Mouse (Mus musculus) hindbrain, embryonic 15.5 days (tissue): ENCODE results near the gene Sppl2c. TPM values are rescaled to one million over a fixed set of nuclear protein-coding genes. Genes with fewer than 3 reads are reported as not detected.
A peak's percentile ranks its signal among the peaks of the same experiment; 100 is the strongest.

Source experiments
- ATAC-seq: fragments of 200-750 bp; cut with Nextera tagmentation; 2 replicates; pipeline ENCODE4 v1.8.0; 2017; ENCODE audit warnings: low read depth, moderate number of reproducible peaks, moderate TSS enrichment; ENCODE audit not compliant: low FRiP score
- H3K27ac ChIP-seq: fragments of 300-500 bp; sonication (generic); replicated peaks from 2 replicates; pipeline ENCODE4 v1.5.1; 2015; ENCODE audit warnings: mild to moderate bottlenecking, inconsistent platforms
- H3K27me3 ChIP-seq: fragments of 300-500 bp; sonication (generic); 2 replicates; pipeline ENCODE4 v1.6.1; 2015; ENCODE audit warnings: control low read depth, inconsistent platforms
- H3K36me3 ChIP-seq: fragments of 300-500 bp; sonication (generic); 2 replicates; pipeline ENCODE4 v1.6.1; 2015; ENCODE audit warnings: control low read depth, inconsistent platforms
- H3K4me1 ChIP-seq: fragments of 300-500 bp; sonication (generic); replicated peaks from 2 replicates; pipeline ENCODE4 v1.6.1; 2015; ENCODE audit warnings: control low read depth, inconsistent platforms
- H3K4me2 ChIP-seq: fragments of 300-500 bp; sonication (generic); 2 replicates; pipeline ENCODE4 v1.6.1; 2015; ENCODE audit warnings: moderate library complexity, mild to moderate bottlenecking, inconsistent platforms
- H3K4me3 ChIP-seq: fragments of 300-500 bp; sonication (generic); 2 replicates; pipeline ENCODE4 v1.5.1; 2015; ENCODE audit warnings: mild to moderate bottlenecking, inconsistent platforms
- H3K9ac ChIP-seq: fragments of 300-500 bp; sonication (generic); 2 replicates; pipeline ENCODE4 v1.6.1; 2015; ENCODE audit warnings: inconsistent platforms
- H3K9me3 ChIP-seq: fragments of 300-500 bp; sonication (generic); 2 replicates; pipeline ENCODE4 v1.6.1; 2016; ENCODE audit warnings: control low read depth, inconsistent platforms
- WGBS: fragments of 180-500 bp; shearing (Covaris S2); methylation state at CpG from one replicate; pipeline ENCODE4 v1.1.7; 2015; 5-methylcytosine and 5-hydroxymethylcytosine counted together
- polyA plus RNA-seq: library from polyadenylated mRNA; unstranded; fragments of >200 nt; fragmentation: Nextera tagmentation; extraction: Ambion mirVana; gene quantifications from 2 replicates; pipeline ENCODE4 v1.2.1, GENCODE M21; 2015

Sppl2c gene
- polyA plus RNA-seq, 1 experiment from 2014 or later: not detected

- peak; percentile 72 for ATAC-seq
- Histone ChIP-seq H3K4me3 (peak overlapping the region; percentile 78), H3K36me3 (no peaks in the 10 kb centered on the region), H3K27me3 (no peaks in the 10 kb centered on the region), H3K4me1 (peaks cover 45% of the 10 kb centered on the region), H3K27ac (peak overlapping the region; percentile 98), H3K4me2 (peak overlapping the region; percentile 60), H3K9ac (peak overlapping the region; percentile 93), H3K9me3 (no peaks in the 10 kb centered on the region)
- under 1% methylated on average over 68 of the region's 72 CpGs for WGBS
Observed at GRCm38 (mm10) chr11:104232141-104233061, 46.3 kb downstream of the Sppl2c start.

- H3K9ac ChIP-seq: peak overlapping the region; percentile 93
- H3K36me3 ChIP-seq: no peaks in the 10 kb centered on the region
- 1% methylated on average over 10 of the region's 10 CpGs for WGBS
- H3K4me1 ChIP-seq: peaks cover 52% of the 10 kb centered on the region
- H3K27me3 ChIP-seq: no peaks in the 10 kb centered on the region
- peak overlapping the region; percentile 60 for H3K4me2 ChIP-seq
- H3K27ac ChIP-seq: peak overlapping the region; percentile 98
- peak overlapping the region; percentile 78 for H3K4me3 ChIP-seq
- no peaks in the 10 kb centered on the region for H3K9me3 ChIP-seq
- ATAC-seq: no peak
Observed at GRCm38 (mm10) chr11:104233101-104233500, 47.0 kb downstream of the Sppl2c start.

- H3K36me3 ChIP-seq: no peaks in the 10 kb centered on the region
- peak overlapping the region; percentile 93 for H3K9ac ChIP-seq
- under 1% methylated on average over 30 of the region's 30 CpGs for WGBS
- H3K27me3 ChIP-seq: no peaks in the 10 kb centered on the region
- H3K9me3 ChIP-seq: no peaks in the 10 kb centered on the region
- ATAC-seq: no peak
- peak overlapping the region; percentile 98 for H3K27ac ChIP-seq
- H3K4me3 ChIP-seq: peak overlapping the region; percentile 78
- H3K4me1 ChIP-seq: peaks cover 58% of the 10 kb centered on the region
- peak overlapping the region; percentile 60 for H3K4me2 ChIP-seq
Observed at GRCm38 (mm10) chr11:104233574-104234206, 47.6 kb downstream of the Sppl2c start.

GRCm38 (mm10) chr11:104234680-104235079 is 48.6 kb downstream of the Sppl2c start:
- no peak for ATAC-seq
- Histone ChIP-seq H3K36me3 (no peaks in the 10 kb centered on the region), H3K4me3 (peak overlapping the region; percentile 78), H3K9me3 (no peaks in the 10 kb centered on the region), H3K27me3 (no peaks in the 10 kb centered on the region), H3K4me2 (peak overlapping the region; percentile 60), H3K4me1 (peaks cover 58% of the 10 kb centered on the region), H3K9ac (peak overlapping the region; percentile 93), H3K27ac (no peak overlapping the region)
- WGBS: 23% methylated on average over 6 of the region's 6 CpGs

- Histone ChIP-seq H3K4me3 (peak overlapping the region; percentile 78), H3K27ac (no peak overlapping the region), H3K4me1 (peaks cover 50% of the 10 kb centered on the region), H3K36me3 (no peaks in the 10 kb centered on the region), H3K9ac (no peak overlapping the region), H3K9me3 (no peaks in the 10 kb centered on the region), H3K27me3 (no peaks in the 10 kb centered on the region), H3K4me2 (peak overlapping the region; percentile 60)
- WGBS: 62% methylated on average over 2 of the region's 2 CpGs
- ATAC-seq: no peak
Observed at GRCm38 (mm10) chr11:104235881-104236280, 49.8 kb downstream of the Sppl2c start.

GRCm38 (mm10) chr11:104237226-104237625 is 51.1 kb downstream of the Sppl2c start:
- Histone ChIP-seq H3K27ac (0 out of 2 replicates have a peak overlapping the region, but pooled peaks have one; percentile 27), H3K9ac (no peak overlapping the region), H3K4me2 (peak overlapping the region; percentile 60), H3K36me3 (no peaks in the 10 kb centered on the region), H3K9me3 (no peaks in the 10 kb centered on the region), H3K4me1 (peaks cover 50% of the 10 kb centered on the region), H3K4me3 (0 out of 2 replicates have a peak overlapping the region, but pooled peaks have one; percentile 16), H3K27me3 (no peaks in the 10 kb centered on the region)
- 49% methylated on average over 7 of the region's 7 CpGs for whole genome bisulfite sequencing
- ATAC-seq: no peak

- no peaks in the 10 kb centered on the region for H3K27me3 ChIP-seq
- H3K9ac ChIP-seq: no peak overlapping the region
- H3K4me2 ChIP-seq: no peak overlapping the region; the same call in none of the 2 replicates
- ATAC-seq: no peak
- peaks cover 45% of the 10 kb centered on the region for H3K4me1 ChIP-seq
- 65% methylated on average over 13 of the region's 13 CpGs for WGBS
- no peak overlapping the region for H3K27ac ChIP-seq
- no peak overlapping the region for H3K4me3 ChIP-seq
- no peaks in the 10 kb centered on the region for H3K9me3 ChIP-seq
- no peaks in the 10 kb centered on the region for H3K36me3 ChIP-seq
Observed at GRCm38 (mm10) chr11:104237958-104238747, 52.0 kb downstream of the Sppl2c start.

Other genes starting within 250 kb of the Sppl2c start
- gene Nsf, start 232.3 kb upstream of the Sppl2c start, polyA plus RNA-seq: 197 and 203 TPM in 2 replicates
- 187 and 188 TPM in 2 replicates for gene Arf2, start 219.6 kb upstream of the Sppl2c start, polyA plus RNA-seq
- 7.6 and 8.1 TPM in 2 replicates for gene Crhr1, start 53.5 kb upstream of the Sppl2c start, polyA plus RNA-seq
- 936 and 1,059 TPM in 2 replicates for gene Mapt, start 45.1 kb downstream of the Sppl2c start, polyA plus RNA-seq